Mouse (Mus musculus) midbrain, embryonic 14.5 days (tissue): ENCODE data around the gene Brd3os. TPM values are rescaled to one million over a fixed set of nuclear protein-coding genes. Genes with fewer than 3 reads are reported as not detected.
A peak's percentile ranks its signal among the peaks of the same experiment; 100 is the strongest.

ENCODE experiments used
- ATAC-seq: fragments of 200-750 bp; cut with Nextera tagmentation; 2 replicates; pipeline ENCODE4 v1.8.0; 2017; ENCODE audit warnings: moderate number of reproducible peaks, moderate library complexity; ENCODE audit not compliant: low FRiP score, low TSS enrichment
- DNase-seq: peaks from one replicate; pipeline ENCODE4 v3.0.0-alpha.2; 2015
- H3K27ac ChIP-seq: fragments of 300-500 bp; sonication (generic); replicated peaks from 2 replicates; pipeline ENCODE4 v1.5.1; 2014; ENCODE audit warnings: mild to moderate bottlenecking, low read depth, low read length, moderate library complexity
- H3K27me3 ChIP-seq: fragments of 300-500 bp; sonication (generic); 2 replicates; pipeline ENCODE4 v1.6.1; 2014; ENCODE audit warnings: low read length, control low read depth, mixed read lengths; ENCODE audit not compliant: control insufficient read depth, insufficient read depth
- H3K36me3 ChIP-seq: fragments of 300-500 bp; sonication (generic); 2 replicates; pipeline ENCODE4 v1.6.1; 2014; ENCODE audit warnings: low read length, control low read depth; ENCODE audit not compliant: control insufficient read depth, insufficient read depth
- H3K4me1 ChIP-seq: fragments of 300-500 bp; sonication (generic); 2 replicates; pipeline ENCODE4 v1.6.1; 2014; ENCODE audit warnings: mild to moderate bottlenecking, antibody characterized with exemption, low read length, control low read depth; ENCODE audit not compliant: control insufficient read depth, insufficient read depth
- H3K4me2 ChIP-seq: fragments of 300-500 bp; sonication (generic); 2 replicates; pipeline ENCODE4 v1.6.1; 2014; ENCODE audit warnings: mild to moderate bottlenecking, low read length, moderate library complexity
- H3K4me3 ChIP-seq: fragments of 300-500 bp; sonication (generic); replicated peaks from 2 replicates; pipeline ENCODE4 v1.5.1; 2014; ENCODE audit warnings: low read depth, low read length
- H3K9ac ChIP-seq: fragments of 300-500 bp; sonication (generic); replicated peaks from 2 replicates; pipeline ENCODE4 v1.6.1; 2014; ENCODE audit warnings: mild to moderate bottlenecking, low read length, moderate library complexity
- H3K9me3 ChIP-seq: fragments of 300-500 bp; sonication (generic); 2 replicates; pipeline ENCODE4 v1.6.1; 2016; ENCODE audit warnings: low read length, control low read depth, mixed read lengths; ENCODE audit not compliant: control insufficient read depth
- WGBS: fragments of 180-500 bp; shearing (Covaris S2); extraction: QIAGEN DNeasy Blood & Tissue Kit; methylation state at CpG from one replicate; pipeline ENCODE4 v1.1.7; 2014; 5-methylcytosine and 5-hydroxymethylcytosine counted together
- polyA plus RNA-seq: library from polyadenylated mRNA; unstranded; fragments of >200 nt; fragmentation: Nextera tagmentation; extraction: Ambion mirVana; gene quantifications from 2 replicates; pipeline ENCODE4 v1.2.1, GENCODE M21; 2014

The Brd3os gene
- polyA plus RNA-seq = 37.8 and 45.1 TPM in 2 replicates

GRCm38 (mm10) chr2:27441767-27442707 is at the start of gene Brd3os:
TSS of gene Brd3os (plus strand) at chr2:27442324.
- H3K9ac ChIP-seq = peak within 1 kb of the TSS; percentile 66
- peaks cover 27% of the 10 kb centered on the region for H3K36me3 ChIP-seq
- ATAC-seq (peak; percentile 90), DNase-seq (peak; percentile 99)
- H3K27me3 ChIP-seq = no peaks in the 10 kb centered on the region
- peak within 1 kb of the TSS; percentile 69 for H3K4me2 ChIP-seq
- peaks cover 12% of the 10 kb centered on the region for H3K4me1 ChIP-seq
- peak within 1 kb of the TSS; percentile 75 for H3K27ac ChIP-seq
- H3K9me3 ChIP-seq = no peaks in the 10 kb centered on the region
- under 1% methylated on average over 36 of the region's 36 CpGs for WGBS
- peak within 1 kb of the TSS; percentile 61 for H3K4me3 ChIP-seq

DNA sequence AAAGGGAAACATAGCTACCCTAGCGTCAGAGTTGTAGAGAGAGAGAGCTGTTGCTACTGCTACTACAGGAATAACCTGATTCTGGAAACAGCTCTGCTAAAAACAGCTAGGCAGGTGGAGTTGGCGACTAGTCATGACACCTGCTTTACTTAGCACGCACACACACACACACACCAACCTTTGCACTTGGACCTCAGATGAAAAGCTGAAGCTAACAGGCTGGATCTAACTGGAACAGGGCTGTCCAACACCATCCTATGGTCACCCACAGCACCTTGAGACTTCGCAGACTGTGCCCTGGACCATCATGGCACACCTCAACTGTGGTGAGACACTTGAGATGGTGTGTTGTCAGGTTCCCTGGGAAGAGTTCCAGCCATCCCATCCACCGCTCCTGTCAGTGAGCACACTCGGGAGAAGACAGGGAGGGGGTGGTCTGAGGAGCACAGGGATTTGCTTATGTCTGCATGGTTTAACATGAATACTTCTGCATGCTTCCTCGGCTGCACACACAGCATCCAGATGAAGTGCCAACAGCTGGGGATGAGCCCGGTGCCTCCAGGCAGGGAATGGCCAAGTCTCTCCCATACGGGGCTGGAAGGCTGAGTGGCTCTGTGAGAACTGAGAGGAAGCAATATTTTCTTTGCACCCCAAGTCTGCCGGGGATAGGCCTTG is 47.8 kb upstream of the Brd3os start:
- 62% methylated on average over 10 of the region's 10 CpGs for WGBS
- H3K36me3 ChIP-seq = no peaks in the 10 kb centered on the region
- DNase-seq = peak; percentile 39
- H3K9ac ChIP-seq = no peak overlapping the region
- H3K4me3 ChIP-seq = no peak overlapping the region
- H3K27me3 ChIP-seq = no peaks in the 10 kb centered on the region
- H3K9me3 ChIP-seq = no peaks in the 10 kb centered on the region
- H3K4me2 ChIP-seq = no peak overlapping the region
- no peak for ATAC-seq
- H3K27ac ChIP-seq = 0 out of 2 replicates have a peak overlapping the region, but pooled peaks have one; percentile 37
- H3K4me1 ChIP-seq = peaks cover 65% of the 10 kb centered on the region

DNA sequence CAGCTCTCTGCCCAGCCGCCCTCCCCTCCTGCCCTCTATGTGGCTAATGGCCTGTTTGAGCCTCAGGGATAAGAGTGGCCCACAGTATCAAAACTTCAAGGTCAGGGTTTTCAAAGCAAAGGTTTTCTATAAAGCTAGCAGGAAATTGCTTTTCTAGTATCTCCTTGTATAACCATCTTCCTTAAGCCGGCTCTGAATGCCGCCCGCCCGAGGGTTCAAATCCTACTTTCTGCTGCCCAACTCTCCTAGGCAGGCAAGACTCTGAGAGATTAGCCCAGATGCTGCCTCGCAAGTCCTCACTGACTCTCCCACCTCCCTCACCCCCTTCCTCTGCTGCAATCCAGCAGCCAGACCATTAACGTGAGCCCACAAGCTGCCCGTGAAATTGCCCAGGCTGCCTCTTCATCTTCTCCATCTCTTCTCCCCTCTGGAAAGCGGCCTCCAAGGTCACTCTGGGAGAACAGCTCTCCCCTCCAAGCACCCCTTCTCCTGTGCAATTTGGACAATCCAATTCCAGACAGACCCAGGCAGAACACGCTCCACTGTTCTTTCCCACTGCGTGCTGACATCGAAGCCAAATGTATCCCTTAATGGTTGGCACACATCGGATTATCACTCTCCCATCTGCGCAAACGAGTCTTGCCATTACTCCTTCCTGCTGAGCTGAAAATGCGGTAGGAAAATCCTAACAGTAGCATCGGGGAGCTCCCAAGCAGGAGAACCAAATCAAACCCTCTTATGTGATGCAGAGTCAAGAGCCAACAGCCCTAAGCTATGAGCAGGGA is 45.3 kb upstream of the Brd3os start:
- Histone ChIP-seq H3K4me1 (peaks cover 46% of the 10 kb centered on the region), H3K9ac (no peak overlapping the region), H3K4me2 (no peak overlapping the region), H3K4me3 (no peak overlapping the region), H3K9me3 (no peaks in the 10 kb centered on the region), H3K27ac (peak overlapping the region; percentile 66), H3K27me3 (no peaks in the 10 kb centered on the region), H3K36me3 (no peaks in the 10 kb centered on the region)
- 49% methylated on average over 17 of the region's 17 CpGs for WGBS
- peak; percentile 56 for DNase-seq
- no peak for ATAC-seq

DNA sequence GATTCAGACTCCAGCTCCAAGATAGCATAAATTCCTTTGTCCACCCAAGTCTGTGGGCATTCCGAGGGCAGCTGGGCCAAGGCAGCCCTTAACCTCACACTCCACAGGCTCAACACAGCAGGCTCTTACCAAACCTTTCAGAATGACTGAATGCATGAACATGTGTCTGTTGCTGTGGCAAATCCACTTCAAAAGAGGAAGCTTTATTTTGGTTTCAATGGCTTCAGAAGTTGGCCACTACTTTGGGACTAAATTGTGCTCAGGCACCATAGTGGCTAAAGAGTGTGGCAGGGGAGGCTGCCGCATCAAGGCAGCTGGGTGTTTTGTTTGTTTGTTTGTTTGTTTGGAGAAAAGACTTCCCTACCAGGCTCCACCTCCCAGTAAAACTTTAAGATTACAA is 42.0 kb upstream of the Brd3os start:
- ATAC-seq = no peak
- H3K9me3 ChIP-seq = no peaks in the 10 kb centered on the region
- H3K4me3 ChIP-seq = no peak overlapping the region
- H3K4me2 ChIP-seq = no peak overlapping the region
- WGBS = 98% methylated on average over 2 of the region's 2 CpGs
- no peak overlapping the region for H3K27ac ChIP-seq
- H3K4me1 ChIP-seq = peaks cover 18% of the 10 kb centered on the region
- H3K36me3 ChIP-seq = no peaks in the 10 kb centered on the region
- no peaks in the 10 kb centered on the region for H3K27me3 ChIP-seq
- no peak overlapping the region for H3K9ac ChIP-seq
- no peak for DNase-seq

DNA sequence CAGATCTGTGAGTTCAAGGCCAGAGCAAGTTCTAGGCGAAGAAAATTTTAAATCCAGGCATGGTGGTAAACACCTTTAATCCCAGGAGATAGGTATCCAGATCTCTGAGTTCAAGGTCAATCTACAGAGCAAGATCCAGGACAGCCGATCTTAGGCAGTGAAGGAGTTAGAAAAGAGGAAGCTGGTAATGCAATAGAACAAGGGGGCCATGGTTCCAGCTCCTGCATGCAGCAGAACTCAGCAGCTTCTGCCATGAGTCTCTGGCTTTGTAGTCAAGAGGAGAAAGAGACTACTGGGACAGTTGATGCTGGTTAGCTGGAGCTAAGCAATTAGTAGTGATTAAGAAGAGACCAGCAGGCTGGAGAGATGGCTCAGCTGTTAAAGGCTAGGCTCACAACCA is 40.6 kb upstream of the Brd3os start:
- no peak overlapping the region for H3K4me2 ChIP-seq
- 95% methylated on average over 2 of the region's 2 CpGs for WGBS
- H3K36me3 ChIP-seq = no peaks in the 10 kb centered on the region
- H3K9me3 ChIP-seq = no peaks in the 10 kb centered on the region
- H3K9ac ChIP-seq = no peak overlapping the region
- no peak overlapping the region for H3K27ac ChIP-seq
- no peak overlapping the region for H3K4me3 ChIP-seq
- ATAC-seq (no peak), DNase-seq (no peak)
- H3K4me1 ChIP-seq = peaks cover 5% of the 10 kb centered on the region
- H3K27me3 ChIP-seq = no peaks in the 10 kb centered on the region

- 63% methylated on average over 6 of the region's 6 CpGs for WGBS
- Histone ChIP-seq H3K27ac (no peak overlapping the region), H3K36me3 (no peaks in the 10 kb centered on the region), H3K4me2 (no peak overlapping the region), H3K4me3 (no peak overlapping the region), H3K27me3 (no peaks in the 10 kb centered on the region), H3K4me1 (peaks cover 6% of the 10 kb centered on the region), H3K9me3 (no peaks in the 10 kb centered on the region), H3K9ac (no peak overlapping the region)
- no peak for ATAC-seq
- DNase-seq = no peak
Observed at GRCm38 (mm10) chr2:27404375-27405093, 37.6 kb upstream of the Brd3os start.

DNA sequence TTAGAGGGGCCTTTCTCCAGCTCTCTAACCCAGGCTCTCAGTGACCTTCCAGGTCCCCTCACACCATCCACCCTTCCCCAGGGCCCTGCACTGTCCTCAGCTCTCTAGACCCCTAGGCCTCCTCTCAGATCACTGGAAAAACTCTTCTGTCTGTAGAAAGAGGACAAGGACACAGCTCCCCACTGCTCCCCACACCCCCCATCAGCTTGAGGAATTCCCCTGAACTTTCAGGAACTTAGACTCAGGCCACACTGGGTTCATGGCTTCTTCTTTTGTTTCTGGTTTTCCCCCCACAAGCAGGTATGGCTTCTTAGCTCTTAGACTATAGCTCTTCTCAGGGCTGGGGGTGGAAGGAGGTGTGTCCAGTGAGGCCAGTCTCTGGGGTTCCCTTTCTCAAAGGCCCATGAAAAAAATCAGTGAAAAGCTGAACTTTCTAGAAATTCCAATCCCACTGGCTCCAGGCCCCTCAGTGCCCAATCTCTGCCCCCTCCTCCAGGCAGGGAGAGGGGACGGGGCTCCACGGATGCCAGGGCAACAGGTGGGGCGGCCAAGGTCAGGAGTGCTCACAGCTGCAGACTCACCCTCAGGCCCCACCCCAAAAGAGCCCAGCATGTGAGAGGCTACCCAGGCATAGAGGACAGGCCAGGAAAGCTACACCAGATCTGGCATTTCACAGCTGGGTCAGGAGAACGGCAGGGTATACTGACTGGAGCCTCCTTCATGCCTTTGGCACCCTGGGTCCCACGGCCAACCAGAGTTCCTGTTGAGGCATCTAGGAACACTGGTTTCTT is 36.8 kb upstream of the Brd3os start:
- H3K27me3 ChIP-seq = no peaks in the 10 kb centered on the region
- H3K4me1 ChIP-seq = peaks cover 6% of the 10 kb centered on the region
- H3K4me3 ChIP-seq = no peak overlapping the region
- WGBS = 73% methylated on average over 5 of the region's 5 CpGs
- H3K36me3 ChIP-seq = no peaks in the 10 kb centered on the region
- no peak overlapping the region for H3K9ac ChIP-seq
- no peaks in the 10 kb centered on the region for H3K9me3 ChIP-seq
- H3K27ac ChIP-seq = no peak overlapping the region
- DNase-seq = no peak
- ATAC-seq = no peak
- no peak overlapping the region for H3K4me2 ChIP-seq
